Mouse (Mus musculus): ENCODE measurements around the gene Cdk5r1. TPM values are rescaled to one million over a fixed set of nuclear protein-coding genes. Genes with fewer than 3 reads are reported as not detected.

The Cdk5r1 gene
- total and polyA plus RNA-seq, 3 experiments = 1.1 to 1.2 TPM; not detected in 1

- H3K9me3 ChIP-seq (replicated peaks; ENCODE audit: insufficient read depth, low read length) = no peaks in the 10 kb centered on the region
- TF ChIP-seq CTCF (IDR thresholded peaks at IDR 0.05 in 2 of 3, conservative IDR thresholded peaks at IDR 0.05 in 1 of 3; ENCODE audit: control insufficient read depth in 1 of 3, insufficient read depth in 1 of 3, low read depth in 2 of 3, low read length in 3 of 3, poor library complexity in 1 of 3, severe bottlenecking in 1 of 3) (no peak), ZMIZ1 (IDR thresholded peaks at IDR 0.05; ENCODE audit: low read depth, low read length) (no peak)
- H3K36me3 ChIP-seq (ENCODE audit: control insufficient read depth in 1 of 2, insufficient read depth in 2 of 2, low read length in 2 of 2) = no peaks in the 10 kb centered on the region; a peak in 1 of 4 replicates
- no peak for DNase-seq (ENCODE audit: low read depth, low spot score)
- no peaks in the 10 kb centered on the region for H3K27me3 ChIP-seq (ENCODE audit: control insufficient read depth in 1 of 2, insufficient read depth in 2 of 2, low read length in 2 of 2)
- no peak overlapping the region for H3K27ac ChIP-seq (ENCODE audit: control insufficient read depth, low read depth, low read length)
- H3K4me1 ChIP-seq (ENCODE audit: control insufficient read depth in 1 of 2, insufficient read depth in 2 of 2, low read length in 2 of 2) = no peaks in the 10 kb centered on the region
- no peak overlapping the region for H3K9ac ChIP-seq (ENCODE audit: control insufficient read depth, low read depth, low read length, poor library complexity, severe bottlenecking)
- H3K4me3 ChIP-seq (ENCODE audit: control insufficient read depth in 1 of 2, insufficient read depth in 1 of 2, low read depth in 2 of 2, low read length in 2 of 2) = no peak overlapping the region
- no peaks in the 10 kb centered on the region for H3K79me2 ChIP-seq (ENCODE audit: control insufficient read depth, insufficient read depth, low read length, poor library complexity)
These were observed 20.5 kb downstream of the Cdk5r1 start for GRCm38 (mm10) chr11:80497225-80497919.

DNA sequence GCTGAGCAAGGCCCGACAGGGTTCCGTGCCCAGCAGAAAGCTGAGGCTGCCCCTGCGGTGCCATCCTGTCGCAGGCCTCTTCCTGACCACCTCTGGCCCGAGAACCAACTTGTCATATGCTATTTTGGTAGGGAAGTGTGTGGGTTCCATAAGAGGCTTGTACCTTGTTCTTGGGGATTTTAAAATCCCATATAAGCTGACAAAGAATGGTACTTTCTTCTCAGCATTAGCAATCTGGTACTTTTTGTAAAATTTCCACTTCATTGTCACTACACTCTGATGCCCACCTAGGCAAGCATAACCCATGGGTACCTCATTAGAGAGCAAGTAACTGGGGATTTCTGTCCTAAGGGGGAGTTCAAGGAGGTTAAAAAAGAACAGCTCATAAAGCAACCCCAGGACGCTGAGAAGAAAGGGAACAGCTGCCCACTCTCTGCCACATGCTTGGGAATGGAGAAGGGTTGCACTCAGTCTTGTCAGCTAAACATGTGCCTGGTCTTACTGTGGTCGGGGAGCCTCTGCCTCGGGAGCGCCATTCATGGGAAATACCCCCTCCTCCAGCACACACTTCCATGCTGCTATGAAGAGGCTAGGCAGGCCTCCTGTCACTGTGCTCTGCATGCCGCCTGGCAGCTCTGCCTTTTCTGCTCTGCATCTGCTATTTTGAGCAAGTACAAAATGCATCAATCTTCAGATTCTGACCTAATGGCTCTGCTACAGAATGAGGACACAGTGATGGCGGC lies 21.7 kb downstream of the Cdk5r1 start:
- Histone ChIP-seq H3K27ac (ENCODE audit: control insufficient read depth, low read depth, low read length) (no peak overlapping the region), H3K79me2 (ENCODE audit: control insufficient read depth, insufficient read depth, low read length, poor library complexity) (no peaks in the 10 kb centered on the region), H3K4me3 (ENCODE audit: control insufficient read depth in 1 of 2, insufficient read depth in 1 of 2, low read depth in 2 of 2, low read length in 2 of 2) (no peak overlapping the region), H3K36me3 (ENCODE audit: control insufficient read depth in 1 of 2, insufficient read depth in 2 of 2, low read length in 2 of 2) (no peaks in the 10 kb centered on the region; a peak in 1 of 4 replicates), H3K9ac (ENCODE audit: control insufficient read depth, low read depth, low read length, poor library complexity, severe bottlenecking) (no peak overlapping the region), H3K27me3 (ENCODE audit: control insufficient read depth in 1 of 2, insufficient read depth in 2 of 2, low read length in 2 of 2) (no peaks in the 10 kb centered on the region), H3K9me3 (replicated peaks; ENCODE audit: insufficient read depth, low read length) (no peaks in the 10 kb centered on the region), H3K4me1 (ENCODE audit: control insufficient read depth in 1 of 2, insufficient read depth in 2 of 2, low read length in 2 of 2) (no peaks in the 10 kb centered on the region)
- DNase-seq (ENCODE audit: low read depth, low spot score) = no peak
- TF ChIP-seq MAZ (IDR thresholded peaks at IDR 0.05; ENCODE audit: low read depth, low read length) (no peak), NELFE (IDR thresholded peaks at IDR 0.05; ENCODE audit: low read depth, low read length) (no peak), SMC3 (IDR thresholded peaks at IDR 0.05; ENCODE audit: low read depth, low read length) (no peak), SIN3A (IDR thresholded peaks at IDR 0.05; ENCODE audit: low read length) (no peak), GABPA (IDR thresholded peaks at IDR 0.05; ENCODE audit: low read depth, low read length) (no peak)

- no peaks in the 10 kb centered on the region for H3K4me1 ChIP-seq (ENCODE audit: control insufficient read depth in 1 of 2, insufficient read depth in 2 of 2, low read length in 2 of 2)
- H3K4me3 ChIP-seq (ENCODE audit: control insufficient read depth in 1 of 2, insufficient read depth in 1 of 2, low read depth in 2 of 2, low read length in 2 of 2) = no peak overlapping the region
- H3K27me3 ChIP-seq (ENCODE audit: control insufficient read depth in 1 of 2, insufficient read depth in 2 of 2, low read length in 2 of 2) = no peaks in the 10 kb centered on the region
- H3K9ac ChIP-seq (ENCODE audit: control insufficient read depth, low read depth, low read length, poor library complexity, severe bottlenecking) = no peak overlapping the region
- no peak overlapping the region for H3K27ac ChIP-seq (ENCODE audit: control insufficient read depth, low read depth, low read length)
- no peaks in the 10 kb centered on the region for H3K9me3 ChIP-seq (replicated peaks; ENCODE audit: insufficient read depth, low read length)
- no peaks in the 10 kb centered on the region; a peak in 1 of 4 replicates for H3K36me3 ChIP-seq (ENCODE audit: control insufficient read depth in 1 of 2, insufficient read depth in 2 of 2, low read length in 2 of 2)
- no peak for DNase-seq (ENCODE audit: low read depth, low spot score)
- TF ChIP-seq CHD1 (IDR thresholded peaks at IDR 0.05; ENCODE audit: low read depth, low read length) = no peak
- no peak for TF ChIP-seq MAZ (IDR thresholded peaks at IDR 0.05; ENCODE audit: low read depth, low read length)
- TF ChIP-seq ELF1 (IDR thresholded peaks at IDR 0.05; ENCODE audit: low read depth, low read length) = no peak
- no peaks in the 10 kb centered on the region for H3K79me2 ChIP-seq (ENCODE audit: control insufficient read depth, insufficient read depth, low read length, poor library complexity)
These were observed 22.7 kb downstream of the Cdk5r1 start for GRCm38 (mm10) chr11:80499550-80499952.

All from MEL (cell line).